Mouse (Mus musculus): ENCODE results near the gene Pard6a. TPM values are rescaled to one million over a fixed set of nuclear protein-coding genes. Genes with fewer than 3 reads are reported as not detected.

The Pard6a gene
- 11.9 and 12.2 TPM in 2 replicates for polyA plus RNA-seq (2015; fragmentation: Nextera tagmentation; extraction: Ambion mirVana)

DNA sequence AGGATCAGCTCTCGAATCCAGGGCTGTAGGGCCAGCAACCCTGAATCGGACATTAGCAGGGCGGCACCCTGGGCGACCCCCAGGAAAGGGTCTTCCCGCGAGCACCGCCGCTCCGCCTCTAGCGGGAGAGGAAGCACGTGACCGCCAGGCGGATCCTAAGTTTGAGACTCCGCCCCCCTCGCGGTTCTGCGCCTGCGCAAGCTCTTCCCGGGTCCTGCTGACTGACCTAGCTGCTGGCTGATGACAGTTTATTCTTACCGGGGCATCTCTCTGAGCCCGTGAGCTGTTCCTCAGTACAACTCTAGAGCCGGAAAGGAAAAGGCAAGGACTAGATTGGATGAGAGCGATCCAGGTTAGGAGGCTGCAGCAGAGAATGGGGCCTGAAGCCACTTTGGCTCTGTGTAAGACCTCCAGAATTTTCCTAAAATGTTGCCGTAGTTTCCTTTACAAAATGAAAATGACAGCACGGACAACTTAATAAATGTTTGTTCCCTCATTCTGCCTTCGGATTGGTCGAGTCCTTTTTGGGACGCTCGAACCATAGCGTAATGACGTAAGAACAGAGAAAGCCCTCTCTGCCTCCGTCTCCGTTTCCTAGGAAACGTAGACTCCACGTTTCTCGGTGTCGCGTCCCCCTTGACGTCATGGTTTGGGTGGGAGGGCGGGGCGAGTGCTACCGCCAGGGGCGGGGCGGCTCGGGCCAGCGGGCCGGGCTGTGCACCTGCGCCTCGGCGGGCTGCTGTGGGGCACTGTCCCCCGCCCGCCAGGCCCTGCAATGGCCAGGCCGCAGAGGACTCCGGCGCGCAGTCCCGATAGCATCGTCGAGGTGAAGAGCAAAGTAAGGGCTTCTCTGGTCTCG, at the start of gene Pard6a, which contains the start of gene Acd:
Gene Pard6a (plus strand): TSS at position 183 of the 859 bp plus-strand sequence.
Gene Acd (minus strand): TSS at position 137 of the 859 bp plus-strand sequence.

GRCm38 (mm10) chr8:105685796-105686308, 15.1 kb upstream of the Pard6a start, which contains the start of gene Carmil2:
TSS of gene Carmil2 (plus strand) at chr8:105686274.

GRCm38 (mm10) chr8:105707498-105708403, 6.8 kb downstream of the Pard6a start, which contains the start of the genes 4933405L10Rik and Enkd1:
TSS of gene 4933405L10Rik (plus strand) at chr8:105707655.
TSS of gene Enkd1 (minus strand) at chr8:105708210.

Other genes starting within 250 kb of the Pard6a start
- 630 and 718 TPM in 2 replicates for gene Tppp3, start 229.6 kb upstream of the Pard6a start, polyA plus RNA-seq (2015; fragmentation: Nextera tagmentation; extraction: Ambion mirVana)
- 22.4 and 24.2 TPM in 2 replicates for gene Zdhhc1, start 204.2 kb upstream of the Pard6a start, polyA plus RNA-seq (2015; fragmentation: Nextera tagmentation; extraction: Ambion mirVana)
- gene Hsd11b2, start 182.4 kb upstream of the Pard6a start, polyA plus RNA-seq (2015; fragmentation: Nextera tagmentation; extraction: Ambion mirVana) = 6.9 TPM in 2 replicates
- gene Atp6v0d1, start 135.1 kb upstream of the Pard6a start, polyA plus RNA-seq (2015; fragmentation: Nextera tagmentation; extraction: Ambion mirVana) = 57.6 and 67.5 TPM in 2 replicates
- 15.6 and 18.2 TPM in 2 replicates for gene Ripor1, start 95.9 kb upstream of the Pard6a start, polyA plus RNA-seq (2015; fragmentation: Nextera tagmentation; extraction: Ambion mirVana)
- 40.0 and 44.9 TPM in 2 replicates for gene Ctcf, start 64.6 kb upstream of the Pard6a start, polyA plus RNA-seq (2015; fragmentation: Nextera tagmentation; extraction: Ambion mirVana)
- gene Agrp, start 63.8 kb upstream of the Pard6a start, polyA plus RNA-seq (2015; fragmentation: Nextera tagmentation; extraction: Ambion mirVana) = 0.27 and 0.62 TPM in 2 replicates
- 0.04 and 0.10 TPM in 2 replicates for gene Carmil2, start 14.9 kb upstream of the Pard6a start, polyA plus RNA-seq (2015; fragmentation: Nextera tagmentation; extraction: Ambion mirVana)
- gene Acd, start within 50 bp of the Pard6a start, polyA plus RNA-seq (2015; fragmentation: Nextera tagmentation; extraction: Ambion mirVana) = 24.6 and 25.1 TPM in 2 replicates
- not detected in 2 replicates for gene 4933405L10Rik, start 6.5 kb downstream of the Pard6a start, polyA plus RNA-seq (2015; fragmentation: Nextera tagmentation; extraction: Ambion mirVana)
- 3.2 and 3.8 TPM in 2 replicates for gene Enkd1, start 7.1 kb downstream of the Pard6a start, polyA plus RNA-seq (2015; fragmentation: Nextera tagmentation; extraction: Ambion mirVana)
- gene Gfod2, start 57.5 kb downstream of the Pard6a start, polyA plus RNA-seq (2015; fragmentation: Nextera tagmentation; extraction: Ambion mirVana) = 5.0 and 7.8 TPM in 2 replicates
- 9.3 and 9.6 TPM in 2 replicates for gene Ranbp10, start 126.2 kb downstream of the Pard6a start, polyA plus RNA-seq (2015; fragmentation: Nextera tagmentation; extraction: Ambion mirVana)
- gene Tsnaxip1, start 126.6 kb downstream of the Pard6a start, polyA plus RNA-seq (2015; fragmentation: Nextera tagmentation; extraction: Ambion mirVana) = 0.17 and 0.28 TPM in 2 replicates
- 9.9 and 12.2 TPM in 2 replicates for gene Cenpt, start 152.1 kb downstream of the Pard6a start, polyA plus RNA-seq (2015; fragmentation: Nextera tagmentation; extraction: Ambion mirVana)
- 52.0 and 52.7 TPM in 2 replicates for gene Thap11, start 154.0 kb downstream of the Pard6a start, polyA plus RNA-seq (2015; fragmentation: Nextera tagmentation; extraction: Ambion mirVana)
- 158 and 164 TPM in 2 replicates for gene Nutf2, start 159.4 kb downstream of the Pard6a start, polyA plus RNA-seq (2015; fragmentation: Nextera tagmentation; extraction: Ambion mirVana)
- gene Edc4, start 179.7 kb downstream of the Pard6a start, polyA plus RNA-seq (2015; fragmentation: Nextera tagmentation; extraction: Ambion mirVana) = 20.2 and 22.6 TPM in 2 replicates
- 1.2 and 1.7 TPM in 2 replicates for gene Nrn1l, start 192.4 kb downstream of the Pard6a start, polyA plus RNA-seq (2015; fragmentation: Nextera tagmentation; extraction: Ambion mirVana)
- gene Pskh1, start 199.3 kb downstream of the Pard6a start, polyA plus RNA-seq (2015; fragmentation: Nextera tagmentation; extraction: Ambion mirVana) = 16.8 and 17.0 TPM in 2 replicates
- 0.32 TPM in 1 of 2 replicates, not detected in the other for gene Ctrl, start 232.7 kb downstream of the Pard6a start, polyA plus RNA-seq (2015; fragmentation: Nextera tagmentation; extraction: Ambion mirVana)
- 36.6 and 38.1 TPM in 2 replicates for gene Psmb10, start 237.3 kb downstream of the Pard6a start, polyA plus RNA-seq (2015; fragmentation: Nextera tagmentation; extraction: Ambion mirVana)
- gene Lcat, start 242.2 kb downstream of the Pard6a start, polyA plus RNA-seq (2015; fragmentation: Nextera tagmentation; extraction: Ambion mirVana) = 0.49 and 0.66 TPM in 2 replicates